Mouse (Mus musculus) limb, embryonic 10.5 days (tissue): Measurements from ENCODE around the gene Wnt9b. TPM values are rescaled to one million over a fixed set of nuclear protein-coding genes. Genes with fewer than 3 reads are reported as not detected.

ENCODE experiments used
- DNase-seq: peaks from one replicate; pipeline ENCODE4 v3.0.0-alpha.2; 2017; ENCODE audit warnings: low spot score
- H3K27ac ChIP-seq: fragments of 300-500 bp; sonication (generic); 2 replicates; pipeline ENCODE4 v1.5.1; 2016; ENCODE audit warnings: mild to moderate bottlenecking
- H3K27me3 ChIP-seq: fragments of 300-500 bp; sonication (generic); 2 replicates; pipeline ENCODE4 v1.6.1; 2016; ENCODE audit warnings: low read depth, mild to moderate bottlenecking; ENCODE audit not compliant: poor library complexity, severe bottlenecking
- H3K36me3 ChIP-seq: fragments of 300-500 bp; sonication (generic); 2 replicates; pipeline ENCODE4 v1.6.1; 2016; ENCODE audit warnings: mild to moderate bottlenecking, moderate library complexity
- H3K4me1 ChIP-seq: fragments of 300-500 bp; sonication (generic); 2 replicates; pipeline ENCODE4 v1.6.1; 2016
- H3K4me3 ChIP-seq: fragments of 300-500 bp; sonication (generic); 2 replicates; pipeline ENCODE4 v1.5.1; 2016; ENCODE audit warnings: mild to moderate bottlenecking, moderate library complexity
- H3K9me3 ChIP-seq: fragments of 300-500 bp; sonication (generic); replicated peaks from 2 replicates; pipeline ENCODE4 v1.6.1; 2016; ENCODE audit warnings: mild to moderate bottlenecking
- WGBS: fragments of 180-500 bp; shearing (Covaris S2); methylation state at CpG from one replicate; pipeline ENCODE4 v1.1.7; 2016; 5-methylcytosine and 5-hydroxymethylcytosine counted together
- polyA plus RNA-seq: library from polyadenylated mRNA; unstranded; fragments of >200 nt; fragmentation: Nextera tagmentation; extraction: Ambion mirVana; gene quantifications from 2 replicates; pipeline ENCODE4 v1.2.1, GENCODE M21; 2016

The Wnt9b gene
- polyA plus RNA-seq, 1 experiment from 2014 or later: 1.1 TPM

- Histone ChIP-seq H3K9me3 (no peaks in the 10 kb centered on the region), H3K4me1 (peaks cover 16% of the 10 kb centered on the region), H3K27ac (no peak overlapping the region), H3K27me3 (peaks cover 18% of the 10 kb centered on the region; the same call in 1 of the 2 replicates), H3K4me3 (0 out of 2 replicates have a peak overlapping the region, but pooled peaks have one; percentile 22), H3K36me3 (no peaks in the 10 kb centered on the region)
- DNase-seq: peak; percentile 39
- 17% methylated on average over 9 of the region's 9 CpGs for WGBS
Measured at GRCm38 (mm10) chr11:103722040-103722481, 27.6 kb downstream of the Wnt9b start.

GRCm38 (mm10) chr11:103721468-103722039 lies 28.1 kb downstream of the Wnt9b start:
- H3K9me3 ChIP-seq: no peaks in the 10 kb centered on the region
- peak; percentile 56 for DNase-seq
- no peaks in the 10 kb centered on the region for H3K36me3 ChIP-seq
- 35% methylated on average over 15 of the region's 15 CpGs for WGBS
- H3K4me3 ChIP-seq: 0 out of 2 replicates have a peak overlapping the region, but pooled peaks have one; percentile 22
- peaks cover 16% of the 10 kb centered on the region for H3K4me1 ChIP-seq
- H3K27me3 ChIP-seq: peaks cover 20% of the 10 kb centered on the region; the same call in 1 of the 2 replicates
- no peak overlapping the region for H3K27ac ChIP-seq

- H3K4me3 ChIP-seq: no peak overlapping the region
- peaks cover 16% of the 10 kb centered on the region for H3K4me1 ChIP-seq
- DNase-seq: no peak
- no peaks in the 10 kb centered on the region for H3K36me3 ChIP-seq
- peaks cover 20% of the 10 kb centered on the region; the same call in 1 of the 2 replicates for H3K27me3 ChIP-seq
- H3K9me3 ChIP-seq: no peaks in the 10 kb centered on the region
- WGBS: 89% methylated on average over 5 of the region's 5 CpGs
- no peak overlapping the region for H3K27ac ChIP-seq
Measured at GRCm38 (mm10) chr11:103719436-103719835, 30.2 kb downstream of the Wnt9b start.

GRCm38 (mm10) chr11:103716971-103717370 lies 32.6 kb downstream of the Wnt9b start:
- H3K27me3 ChIP-seq: peaks cover 22% of the 10 kb centered on the region
- H3K9me3 ChIP-seq: no peaks in the 10 kb centered on the region
- no peak overlapping the region for H3K4me3 ChIP-seq
- WGBS: 67% methylated on average over 9 of the region's 9 CpGs
- H3K27ac ChIP-seq: no peak overlapping the region
- H3K36me3 ChIP-seq: no peaks in the 10 kb centered on the region
- DNase-seq: no peak
- peaks cover 20% of the 10 kb centered on the region for H3K4me1 ChIP-seq

GRCm38 (mm10) chr11:103714074-103714473 lies 35.5 kb downstream of the Wnt9b start:
- H3K4me3 ChIP-seq: no peak overlapping the region
- 93% methylated on average over 2 of the region's 2 CpGs for WGBS
- no peak for DNase-seq
- no peaks in the 10 kb centered on the region for H3K9me3 ChIP-seq
- H3K36me3 ChIP-seq: no peaks in the 10 kb centered on the region
- peaks cover 19% of the 10 kb centered on the region for H3K27me3 ChIP-seq
- H3K27ac ChIP-seq: no peak overlapping the region
- H3K4me1 ChIP-seq: peaks cover 18% of the 10 kb centered on the region

GRCm38 (mm10) chr11:103711851-103712587 lies 37.6 kb downstream of the Wnt9b start:
- Histone ChIP-seq H3K9me3 (no peaks in the 10 kb centered on the region), H3K27ac (peak overlapping the region; percentile 56; the same call in 1 of the 2 replicates), H3K4me1 (peaks cover 15% of the 10 kb centered on the region), H3K27me3 (peaks cover 7% of the 10 kb centered on the region), H3K36me3 (no peaks in the 10 kb centered on the region), H3K4me3 (no peak overlapping the region)
- WGBS: 41% methylated on average over 28 of the region's 28 CpGs
- peak; percentile 40 for DNase-seq

GRCm38 (mm10) chr11:103709982-103710381 lies 39.6 kb downstream of the Wnt9b start:
- Histone ChIP-seq H3K27me3 (peaks cover 5% of the 10 kb centered on the region; the same call in 1 of the 2 replicates), H3K27ac (no peak overlapping the region), H3K4me1 (peaks cover 17% of the 10 kb centered on the region), H3K9me3 (no peaks in the 10 kb centered on the region), H3K4me3 (no peak overlapping the region), H3K36me3 (no peaks in the 10 kb centered on the region)
- DNase-seq: no peak
- 85% methylated on average over 1 of the region's 1 CpGs for WGBS

GRCm38 (mm10) chr11:103707005-103707404 lies 42.6 kb downstream of the Wnt9b start:
- WGBS: 49% methylated on average over 8 of the region's 8 CpGs
- no peak overlapping the region for H3K4me3 ChIP-seq
- peaks cover 11% of the 10 kb centered on the region for H3K4me1 ChIP-seq
- H3K27ac ChIP-seq: no peak overlapping the region
- no peaks in the 10 kb centered on the region for H3K36me3 ChIP-seq
- no peak for DNase-seq
- no peaks in the 10 kb centered on the region for H3K27me3 ChIP-seq
- H3K9me3 ChIP-seq: no peaks in the 10 kb centered on the region

- DNase-seq: no peak
- peaks cover 5% of the 10 kb centered on the region; the same call in 1 of the 2 replicates for H3K4me1 ChIP-seq
- H3K27ac ChIP-seq: peak overlapping the region; percentile 99
- H3K36me3 ChIP-seq: peaks cover 5% of the 10 kb centered on the region; the same call in 1 of the 2 replicates
- H3K9me3 ChIP-seq: no peaks in the 10 kb centered on the region
- H3K27me3 ChIP-seq: no peaks in the 10 kb centered on the region
- 73% methylated on average over 2 of the region's 2 CpGs for WGBS
- H3K4me3 ChIP-seq: peak overlapping the region; percentile 91
Measured at GRCm38 (mm10) chr11:103698226-103698625, 51.4 kb downstream of the Wnt9b start.

GRCm38 (mm10) chr11:103697565-103698176 lies 52.0 kb downstream of the Wnt9b start, which contains the start of gene Gosr2:
Gosr2 (minus strand) TSS chr11:103697898.
- Histone ChIP-seq H3K27ac (peak within 1 kb of the TSS; percentile 99), H3K9me3 (no peaks in the 10 kb centered on the region), H3K27me3 (no peaks in the 10 kb centered on the region), H3K36me3 (peaks cover 5% of the 10 kb centered on the region; the same call in 1 of the 2 replicates), H3K4me3 (peak within 1 kb of the TSS; percentile 91), H3K4me1 (peaks cover 5% of the 10 kb centered on the region; the same call in 1 of the 2 replicates)
- peak; percentile 96 for DNase-seq
- under 1% methylated on average over 57 of the region's 57 CpGs for WGBS

GRCm38 (mm10) chr11:103696851-103697564 lies 52.6 kb downstream of the Wnt9b start:
- H3K27ac ChIP-seq: peak overlapping the region; percentile 99
- H3K9me3 ChIP-seq: no peaks in the 10 kb centered on the region
- 3% methylated on average over 18 of the region's 18 CpGs for WGBS
- peaks cover 5% of the 10 kb centered on the region; the same call in 1 of the 2 replicates for H3K4me1 ChIP-seq
- H3K36me3 ChIP-seq: peaks cover 5% of the 10 kb centered on the region; the same call in 1 of the 2 replicates
- no peak for DNase-seq
- peak overlapping the region; percentile 91 for H3K4me3 ChIP-seq
- H3K27me3 ChIP-seq: no peaks in the 10 kb centered on the region

GRCm38 (mm10) chr11:103693241-103693640 lies 56.4 kb downstream of the Wnt9b start:
- no peaks in the 10 kb centered on the region for H3K27me3 ChIP-seq
- no peak for DNase-seq
- no peaks in the 10 kb centered on the region for H3K9me3 ChIP-seq
- peaks cover 18% of the 10 kb centered on the region for H3K4me1 ChIP-seq
- WGBS: 86% methylated on average over 1 of the region's 1 CpGs
- H3K36me3 ChIP-seq: peaks cover 13% of the 10 kb centered on the region
- no peak overlapping the region for H3K27ac ChIP-seq
- H3K4me3 ChIP-seq: no peak overlapping the region
